Mouse (Mus musculus) cerebellum, adult 2 months (tissue): Measurements from ENCODE around the gene Sppl3. TPM values are rescaled to one million over a fixed set of nuclear protein-coding genes. Genes with fewer than 3 reads are reported as not detected.
A peak's percentile ranks its signal among the peaks of the same experiment; 100 is the strongest.

Experiments used
- DNase-seq, 2 experiments: peaks; one replicate each; pipeline ENCODE4 v3.0.0; 2021
- H3K27ac ChIP-seq: fragments of 200-500 bp; 2 replicates; pipeline ENCODE4 v1.5.1; 2012; ENCODE audit warnings: low read length, control low read depth, inconsistent platforms; ENCODE audit not compliant: insufficient read depth
- H3K27me3 ChIP-seq: fragments of 200-500 bp; 2 replicates; pipeline ENCODE4 v1.6.1; 2012; ENCODE audit warnings: inconsistent platforms, mild to moderate bottlenecking, low read length, moderate library complexity; ENCODE audit not compliant: control insufficient read depth, insufficient read depth
- H3K4me1 ChIP-seq: fragments of 200-500 bp; 2 replicates; pipeline ENCODE4 v1.6.1; 2011; ENCODE audit warnings: low read length; ENCODE audit not compliant: control insufficient read depth, insufficient read depth
- H3K4me3 ChIP-seq: fragments of 200-500 bp; replicated peaks from 2 replicates; pipeline ENCODE3; 2011; ENCODE audit warnings: mild to moderate bottlenecking, low read depth, low read length, control low read depth; ENCODE audit not compliant: insufficient read depth
- CTCF ChIP-seq: fragments of 200-500 bp; IDR thresholded peaks from 2 replicates; pipeline ENCODE4 v1.5.1; 2011; ENCODE audit warnings: low read depth, mild to moderate bottlenecking, control low read depth, low read length, moderate library complexity, borderline replicate concordance; ENCODE audit not compliant: insufficient read depth
- POLR2A ChIP-seq: fragments of 200-500 bp; IDR thresholded peaks from 2 replicates; pipeline ENCODE4 v1.6.1; 2011; ENCODE audit warnings: low read length, control low read depth, borderline replicate concordance; ENCODE audit not compliant: insufficient read depth
- WGBS: fragments of 180-500 bp; shearing (Covaris S2); methylation state at CpG from one replicate; pipeline ENCODE4 v1.1.7; 2018; 5-methylcytosine and 5-hydroxymethylcytosine counted together
- polyA plus RNA-seq: library from polyadenylated mRNA; depleted of rRNA; stranded (reverse); fragments of >200 nt; gene quantifications from 2 replicates; pipeline ENCODE4 v1.2.3, GENCODE M21; 2012

Gene Sppl3
- polyA plus RNA-seq, 1 experiment: 64.2 TPM

DNA sequence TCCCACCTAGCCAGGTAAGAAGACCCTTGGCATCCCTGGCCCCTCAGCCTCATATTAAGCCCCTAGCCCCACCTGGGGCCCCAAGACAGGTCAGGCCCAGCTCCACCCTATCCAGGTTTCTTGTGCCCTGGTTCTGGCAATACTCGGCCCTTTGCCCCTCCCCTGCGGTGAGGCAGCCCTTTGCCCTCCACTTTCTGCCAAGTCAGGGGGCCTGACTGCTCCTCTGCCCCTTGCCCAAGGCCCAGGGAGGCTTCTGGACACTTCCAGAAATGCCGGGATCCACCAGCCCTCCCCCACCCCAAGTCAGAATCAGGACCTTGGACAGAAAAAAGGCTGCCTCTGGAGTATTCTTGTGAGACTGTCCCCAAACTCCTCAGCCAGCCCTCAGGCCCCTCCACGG lies 41.9 kb upstream of the Sppl3 start:
- Histone ChIP-seq H3K4me1 (0 out of 2 replicates have a peak, but pooled peaks cover 5% of the 10 kb centered on the region), H3K4me3 (no peak overlapping the region), H3K27ac (no peak overlapping the region), H3K27me3 (no peaks in the 10 kb centered on the region)
- TF ChIP-seq POLR2A (no peak), CTCF (no peak)
- DNase-seq: no peak
- 22% methylated on average over 4 of the region's 4 CpGs for WGBS

DNA sequence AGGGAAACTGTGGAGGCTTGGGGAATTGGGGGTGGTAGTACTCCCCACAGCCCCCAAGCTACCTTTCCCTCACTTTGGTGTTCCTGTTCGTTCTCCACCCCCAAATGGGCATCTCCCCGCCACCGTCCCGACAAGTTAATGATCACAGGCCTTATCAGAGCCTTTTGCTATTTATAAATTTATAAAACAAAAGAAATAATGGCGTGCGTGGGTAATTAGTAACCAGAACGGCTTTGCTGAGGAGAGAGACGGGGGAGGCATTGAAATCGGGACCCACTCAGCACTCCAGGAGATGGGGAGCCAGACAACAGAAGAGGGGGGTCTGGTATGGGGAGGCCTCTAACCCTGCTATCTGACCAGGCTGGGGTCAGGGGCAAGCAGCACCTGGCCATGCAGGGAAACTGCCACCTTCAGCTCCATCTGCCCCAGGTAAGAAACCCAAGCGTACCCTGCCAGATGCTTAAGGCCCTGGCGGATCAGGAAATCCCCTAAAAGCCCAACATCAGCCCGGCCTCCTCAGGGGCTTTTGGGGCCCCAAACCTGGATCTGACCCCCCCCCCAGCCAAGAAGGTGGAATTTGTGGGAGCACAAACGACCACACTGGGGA lies 41.2 kb upstream of the Sppl3 start:
- no peak for TF ChIP-seq POLR2A
- no peak for TF ChIP-seq CTCF
- 77% methylated on average over 13 of the region's 13 CpGs for WGBS
- DNase-seq: no peak

DNA sequence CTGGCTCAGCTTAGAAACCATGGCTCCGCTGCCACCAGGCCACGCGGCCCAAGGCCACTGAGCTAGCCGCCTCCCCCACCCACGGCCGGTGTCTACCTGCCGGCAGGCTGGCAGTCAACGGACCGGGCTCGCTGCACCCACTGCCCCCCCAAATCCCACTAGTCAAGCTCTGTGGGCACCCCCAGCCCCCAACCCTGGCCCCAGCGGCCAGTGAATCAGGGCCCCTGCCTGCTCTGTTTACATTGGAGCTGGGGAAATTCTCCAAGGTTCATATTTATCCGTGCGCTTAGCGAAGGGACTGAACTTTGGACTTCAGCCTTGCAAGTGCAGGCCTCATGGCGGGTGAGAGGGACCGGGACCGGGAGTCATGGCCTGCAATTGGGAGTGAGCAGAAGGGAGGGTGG lies 40.1 kb upstream of the Sppl3 start, which contains the start of gene Hnf1a:
Hnf1a (minus strand) TSS at position 271 of the 404 bp plus-strand sequence.
- 0 out of 2 replicates have a peak, but pooled peaks cover 5% of the 10 kb centered on the region for H3K4me1 ChIP-seq
- no peak within 1 kb of the TSS for H3K27ac ChIP-seq
- WGBS: 87% methylated on average over 17 of the region's 17 CpGs
- DNase-seq: no peak
- H3K4me3 ChIP-seq: no peak within 1 kb of the TSS
- no peak for TF ChIP-seq CTCF
- no peak for TF ChIP-seq POLR2A
- H3K27me3 ChIP-seq: no peaks in the 10 kb centered on the region

More for the DNA sequence above, 41.2 kb upstream of the Sppl3 start:
- Histone ChIP-seq H3K27ac (no peak overlapping the region), H3K27me3 (no peaks in the 10 kb centered on the region), H3K4me1 (0 out of 2 replicates have a peak, but pooled peaks cover 5% of the 10 kb centered on the region), H3K4me3 (no peak overlapping the region)

DNA sequence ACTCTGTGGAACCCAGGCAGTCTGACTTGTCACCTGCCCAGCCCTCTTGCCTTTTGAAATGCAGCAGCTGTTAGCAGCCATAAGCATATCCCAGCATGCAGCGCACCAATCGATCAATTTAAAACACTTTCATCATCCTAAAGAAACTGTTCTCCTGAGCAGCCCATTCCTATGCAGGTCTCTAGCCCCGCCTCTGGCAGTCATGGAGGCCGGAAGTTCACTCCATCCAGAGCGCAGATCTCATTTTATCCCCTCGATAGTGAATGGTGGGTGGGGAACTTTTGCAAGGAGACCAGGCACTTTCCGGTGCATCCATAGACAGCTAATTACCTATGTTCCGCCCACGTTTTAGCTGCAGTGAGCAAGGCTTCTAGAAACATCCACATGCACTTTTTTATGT lies 38.7 kb upstream of the Sppl3 start:
- Histone ChIP-seq H3K4me1 (0 out of 2 replicates have a peak, but pooled peaks cover 4% of the 10 kb centered on the region), H3K27me3 (no peaks in the 10 kb centered on the region), H3K4me3 (no peak overlapping the region), H3K27ac (no peak overlapping the region)
- TF ChIP-seq CTCF (no peak), POLR2A (no peak)
- 88% methylated on average over 9 of the region's 9 CpGs for WGBS
- no peak for DNase-seq

DNA sequence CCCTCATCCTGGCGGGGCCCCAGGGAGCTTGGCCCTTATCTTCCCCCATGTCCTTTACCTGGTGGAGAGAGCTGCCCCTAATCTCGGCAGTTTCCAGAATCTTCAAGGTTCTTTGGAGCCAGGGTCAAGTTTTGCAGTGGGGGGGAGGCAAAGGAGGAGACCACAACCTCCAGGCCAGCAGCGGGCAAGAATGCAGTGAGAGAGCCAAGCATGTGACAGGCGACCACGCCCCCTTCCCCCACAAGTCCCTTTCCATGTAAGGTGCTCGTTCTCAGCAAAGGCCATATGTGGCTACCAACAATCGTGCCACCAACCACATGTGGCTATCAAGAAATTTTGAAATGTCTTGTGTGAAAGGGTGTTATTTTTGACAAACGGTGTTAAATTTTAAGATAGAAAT lies 37.8 kb upstream of the Sppl3 start:
- Histone ChIP-seq H3K4me3 (no peak overlapping the region), H3K4me1 (no peaks in the 10 kb centered on the region), H3K27ac (no peak overlapping the region), H3K27me3 (no peaks in the 10 kb centered on the region)
- 66% methylated on average over 8 of the region's 8 CpGs for WGBS
- no peak for DNase-seq
- TF ChIP-seq CTCF: no peak
- TF ChIP-seq POLR2A: no peak

DNA sequence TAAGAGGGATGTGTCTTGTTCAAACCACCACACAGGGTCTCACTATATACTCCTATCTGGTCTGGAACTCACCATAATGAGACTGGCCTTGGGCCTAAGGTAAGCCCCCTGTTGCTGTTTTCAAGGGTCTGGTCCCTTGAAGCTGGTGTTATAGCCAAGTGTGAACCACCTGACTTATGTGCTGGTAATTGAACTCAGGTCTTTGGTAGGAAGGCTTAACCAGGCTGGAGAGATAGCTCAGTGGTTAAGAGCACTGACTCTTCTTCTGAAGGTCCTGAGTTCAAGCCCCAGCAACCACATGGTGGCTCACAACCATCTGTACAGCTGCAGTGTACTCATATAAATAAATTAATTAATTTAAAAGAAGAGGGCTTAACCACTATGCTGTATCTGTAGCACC lies 34.0 kb upstream of the Sppl3 start:
- no peak overlapping the region for H3K4me3 ChIP-seq
- DNase-seq: no peak
- H3K4me1 ChIP-seq: no peaks in the 10 kb centered on the region
- H3K27me3 ChIP-seq: no peaks in the 10 kb centered on the region
- no peak overlapping the region for H3K27ac ChIP-seq
- TF ChIP-seq POLR2A (no peak), CTCF (no peak)

DNA sequence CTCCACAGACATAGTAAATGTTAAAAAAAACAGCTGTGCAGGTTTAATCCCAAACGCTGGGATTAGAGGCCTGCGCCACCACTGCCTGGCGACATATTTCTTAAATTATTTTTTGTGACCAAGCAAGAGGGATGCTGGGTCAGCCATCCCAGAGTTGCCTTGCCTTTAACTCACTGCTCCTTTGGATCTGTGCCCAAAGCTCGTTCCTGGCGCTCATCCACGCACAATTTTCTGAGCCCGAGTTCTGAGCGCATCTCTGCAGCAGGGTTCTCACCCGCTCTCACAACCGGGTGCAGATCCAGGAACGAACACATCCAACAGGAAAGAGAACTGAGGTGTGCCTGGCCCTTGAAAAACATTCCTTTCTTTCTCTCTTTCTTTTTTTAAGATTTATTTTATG lies 32.5 kb upstream of the Sppl3 start:
- H3K27ac ChIP-seq: no peak overlapping the region
- DNase-seq: peak; percentile 24 to 46
- no peaks in the 10 kb centered on the region for H3K27me3 ChIP-seq
- no peak overlapping the region for H3K4me3 ChIP-seq
- 21% methylated on average over 11 of the region's 11 CpGs for WGBS
- TF ChIP-seq POLR2A (no peak), CTCF (no peak)
- H3K4me1 ChIP-seq: no peaks in the 10 kb centered on the region

DNA sequence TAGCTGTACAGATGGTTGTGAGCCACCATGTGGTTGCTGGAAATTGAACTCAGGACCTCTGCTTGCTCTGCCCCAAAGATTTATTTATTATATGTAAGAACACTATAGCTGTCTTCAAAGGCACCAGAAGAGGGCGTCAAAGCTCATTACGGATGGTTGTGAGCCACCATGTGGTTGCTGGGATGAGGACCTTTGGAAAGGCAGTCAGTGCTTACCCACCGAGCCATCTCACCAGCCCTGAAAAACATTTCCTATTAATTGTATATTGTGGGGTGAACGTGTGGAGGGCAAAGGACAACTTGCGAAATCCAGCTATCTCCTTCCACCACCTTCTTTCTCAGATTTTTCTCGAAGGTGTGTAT lies 32.1 kb upstream of the Sppl3 start:
- no peaks in the 10 kb centered on the region for H3K4me1 ChIP-seq
- TF ChIP-seq POLR2A (no peak), CTCF (no peak)
- H3K27me3 ChIP-seq: no peaks in the 10 kb centered on the region
- H3K27ac ChIP-seq: no peak overlapping the region
- peak overlapping the region; percentile 18 for H3K4me3 ChIP-seq
- 4% methylated on average over 6 of the region's 6 CpGs for WGBS
- DNase-seq: no peak
